Mouse (Mus musculus) forebrain, embryonic 12.5 days (tissue): ENCODE data around the gene Gm20388. TPM values are rescaled to one million over a fixed set of nuclear protein-coding genes. Genes with fewer than 3 reads are reported as not detected.
"Not testable (repeated sequence)": the region's sequence is repeated elsewhere in the genome, so short reads cannot be mapped to it uniquely, and the experiment has no call there.

Experiments used
- ATAC-seq: fragments of 200-750 bp; cut with Nextera tagmentation; 2 replicates; pipeline ENCODE4 v1.8.0; 2017; ENCODE audit warnings: moderate TSS enrichment; ENCODE audit not compliant: low FRiP score
- H3K27ac ChIP-seq: fragments of 300-500 bp; sonication (generic); 2 replicates; pipeline ENCODE4 v1.5.1; 2016; ENCODE audit warnings: mild to moderate bottlenecking
- H3K27me3 ChIP-seq: fragments of 300-500 bp; sonication (generic); 2 replicates; pipeline ENCODE4 v1.6.1; 2016; ENCODE audit warnings: mild to moderate bottlenecking
- H3K36me3 ChIP-seq: fragments of 300-500 bp; sonication (generic); replicated peaks from 2 replicates; pipeline ENCODE4 v1.6.1; 2016; ENCODE audit warnings: mild to moderate bottlenecking
- H3K4me1 ChIP-seq: fragments of 300-500 bp; sonication (generic); 2 replicates; pipeline ENCODE4 v1.6.1; 2016
- H3K4me2 ChIP-seq: fragments of 300-500 bp; sonication (generic); 2 replicates; pipeline ENCODE4 v1.6.1; 2016; ENCODE audit warnings: mild to moderate bottlenecking, moderate library complexity
- H3K4me3 ChIP-seq: fragments of 300-500 bp; sonication (generic); replicated peaks from 2 replicates; pipeline ENCODE4 v1.5.1; 2016; ENCODE audit warnings: mild to moderate bottlenecking
- H3K9ac ChIP-seq: fragments of 300-500 bp; sonication (generic); 2 replicates; pipeline ENCODE4 v1.6.1; 2016; ENCODE audit warnings: mild to moderate bottlenecking
- H3K9me3 ChIP-seq: fragments of 300-500 bp; sonication (generic); 2 replicates; pipeline ENCODE4 v1.6.1; 2016
- WGBS: fragments of 180-500 bp; shearing (Covaris S2); methylation state at CpG from one replicate; pipeline ENCODE4 v1.1.7; 2016; 5-methylcytosine and 5-hydroxymethylcytosine counted together
- polyA plus RNA-seq: library from polyadenylated mRNA; unstranded; fragments of >200 nt; fragmentation: Nextera tagmentation; extraction: Ambion mirVana; gene quantifications from 2 replicates; pipeline ENCODE4 v1.2.1, GENCODE M21; 2016

Gm20388 gene
- polyA plus RNA-seq, 1 experiment from 2014 or later: not detected

DNA sequence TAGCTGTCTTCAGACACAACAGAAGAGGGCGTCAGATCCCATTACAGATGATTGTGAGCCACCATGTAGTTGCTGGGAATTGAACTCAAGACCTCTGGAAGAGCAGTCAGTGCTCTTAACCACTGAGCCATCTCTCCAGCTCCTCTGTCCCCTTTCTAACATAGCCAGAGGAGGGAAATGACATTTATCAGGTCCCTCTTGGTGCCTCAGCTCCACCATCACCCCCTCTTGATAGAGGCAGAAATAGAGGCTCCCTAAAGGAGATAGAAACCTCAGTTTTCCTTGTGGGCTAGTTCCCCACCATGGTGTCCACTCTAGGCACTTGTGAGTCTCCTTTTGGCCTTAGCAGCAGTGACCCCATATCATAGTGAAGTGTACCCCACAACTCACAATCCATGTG lies 457.6 kb downstream of the Gm20388 start:
- 70% methylated on average over 1 of the region's 1 CpGs for WGBS
- not testable (repeated sequence) for H3K27ac ChIP-seq
- H3K4me1 ChIP-seq: peaks cover 51% of the 10 kb centered on the region

DNA sequence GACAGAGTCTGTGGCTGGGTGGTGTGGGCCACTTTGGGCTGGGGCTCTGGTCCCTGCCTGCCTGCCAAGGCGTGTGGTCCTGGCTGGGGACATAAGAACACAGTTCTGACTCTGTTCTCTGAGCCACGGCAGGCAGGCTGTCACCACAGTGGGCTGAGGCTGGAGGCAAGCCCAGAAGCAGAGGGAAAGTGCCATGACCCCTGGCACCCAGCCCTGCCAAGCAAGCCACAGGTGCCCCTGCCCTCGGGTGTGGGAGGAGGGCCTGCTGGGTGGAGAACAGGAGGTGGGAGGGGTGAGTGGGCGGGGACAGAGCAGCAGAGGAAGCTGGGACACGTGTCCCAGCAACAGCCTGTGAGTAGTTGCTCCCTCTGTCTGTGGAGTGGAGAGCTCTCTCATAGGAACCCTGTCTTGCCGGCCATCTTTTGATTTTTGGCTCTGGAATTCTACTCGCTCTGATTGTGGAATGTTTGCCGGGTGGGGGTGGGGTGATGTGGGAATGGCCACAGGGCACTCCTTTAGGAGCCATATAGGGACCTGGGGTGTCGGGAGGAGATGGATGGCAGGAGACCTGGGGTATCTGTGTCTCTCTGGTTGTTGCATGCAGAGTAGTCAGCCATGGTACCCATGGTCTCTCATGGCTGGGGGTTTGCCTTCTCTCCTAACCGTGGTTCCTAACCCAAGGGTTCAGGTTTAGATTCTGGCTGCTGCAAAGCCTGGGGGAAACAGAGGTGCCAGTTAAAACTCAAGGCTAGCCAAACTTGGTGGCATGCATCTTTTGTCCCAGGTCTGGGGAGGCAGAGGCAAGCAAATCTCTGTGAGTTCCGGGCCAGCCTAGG lies 458.4 kb downstream of the Gm20388 start:
- peak overlapping the region; percentile 38 for H3K27ac ChIP-seq
- H3K9ac ChIP-seq: no peak overlapping the region
- H3K4me3 ChIP-seq: no peak overlapping the region

More for the DNA sequence above, 457.6 kb downstream of the Gm20388 start:
- not testable (repeated sequence) for H3K4me3 ChIP-seq, H3K9me3 ChIP-seq, H3K4me2 ChIP-seq, H3K36me3 ChIP-seq, ATAC-seq, H3K9ac ChIP-seq
- peaks cover 16% of the 10 kb centered on the region; the same call in 1 of the 2 replicates for H3K27me3 ChIP-seq

DNA sequence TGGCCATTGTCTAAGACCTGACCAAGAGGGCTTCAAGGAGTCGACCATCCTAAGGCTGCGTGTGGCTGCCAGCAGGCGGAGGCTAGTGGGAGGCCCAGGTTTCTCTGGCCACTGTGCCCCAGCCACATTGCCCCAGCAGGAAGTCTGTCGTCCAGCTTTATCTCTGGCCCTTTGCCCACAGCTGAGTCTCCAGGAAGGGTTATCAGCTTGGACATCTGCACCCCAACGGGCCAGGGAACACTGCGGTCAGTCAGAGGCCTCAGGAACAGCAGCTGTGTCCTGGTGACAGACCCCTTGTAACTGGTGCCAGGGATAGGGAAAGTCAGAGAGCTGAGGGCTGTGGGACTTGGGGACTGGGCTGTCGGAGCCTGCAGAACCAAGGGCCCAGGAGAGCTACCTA lies 459.3 kb downstream of the Gm20388 start:
- Histone ChIP-seq H3K9ac (no peak overlapping the region), H3K27me3 (peaks cover 18% of the 10 kb centered on the region; the same call in 1 of the 2 replicates), H3K4me1 (peaks cover 54% of the 10 kb centered on the region), H3K27ac (peak overlapping the region; percentile 56; the same call in 1 of the 2 replicates), H3K4me3 (no peak overlapping the region), H3K4me2 (no peak overlapping the region), H3K9me3 (no peaks in the 10 kb centered on the region), H3K36me3 (no peaks in the 10 kb centered on the region)
- WGBS: 69% methylated on average over 7 of the region's 7 CpGs
- ATAC-seq: no peak

More for the DNA sequence above, 458.4 kb downstream of the Gm20388 start:
- peaks cover 54% of the 10 kb centered on the region for H3K4me1 ChIP-seq
- peaks cover 18% of the 10 kb centered on the region; the same call in 1 of the 2 replicates for H3K27me3 ChIP-seq
- peak; percentile 39; the same call in 1 of the 2 replicates for ATAC-seq
- WGBS: 32% methylated on average over 11 of the region's 11 CpGs
- H3K4me2 ChIP-seq: no peak overlapping the region
- H3K36me3 ChIP-seq: no peaks in the 10 kb centered on the region
- no peaks in the 10 kb centered on the region for H3K9me3 ChIP-seq

DNA sequence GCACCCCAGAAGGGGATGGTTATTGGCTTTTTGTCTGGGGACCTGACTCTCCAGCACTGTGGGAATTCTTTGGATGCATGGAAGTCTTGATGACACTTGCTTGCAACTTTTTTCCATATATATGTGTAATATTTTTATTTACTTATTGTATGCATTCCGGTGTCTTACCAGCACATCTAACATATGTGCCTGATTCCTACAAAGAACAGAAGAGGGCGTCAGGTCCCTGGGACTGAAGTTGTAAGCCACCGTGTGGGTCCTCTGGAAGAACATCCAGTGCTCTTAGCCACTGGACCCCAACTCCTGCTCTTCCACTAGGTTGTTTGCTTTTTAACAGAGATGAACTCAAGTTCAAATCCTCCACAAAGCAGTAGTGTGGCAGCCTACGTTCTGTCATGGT lies 459.8 kb downstream of the Gm20388 start:
- no peak overlapping the region for H3K4me2 ChIP-seq
- no peaks in the 10 kb centered on the region for H3K9me3 ChIP-seq
- peaks cover 57% of the 10 kb centered on the region for H3K4me1 ChIP-seq
- ATAC-seq: no peak
- H3K36me3 ChIP-seq: no peaks in the 10 kb centered on the region
- H3K27ac ChIP-seq: peak overlapping the region; percentile 56; the same call in 1 of the 2 replicates
- peaks cover 18% of the 10 kb centered on the region; the same call in 1 of the 2 replicates for H3K27me3 ChIP-seq
- no peak overlapping the region for H3K9ac ChIP-seq
- 77% methylated on average over 4 of the region's 4 CpGs for WGBS
- no peak overlapping the region for H3K4me3 ChIP-seq

DNA sequence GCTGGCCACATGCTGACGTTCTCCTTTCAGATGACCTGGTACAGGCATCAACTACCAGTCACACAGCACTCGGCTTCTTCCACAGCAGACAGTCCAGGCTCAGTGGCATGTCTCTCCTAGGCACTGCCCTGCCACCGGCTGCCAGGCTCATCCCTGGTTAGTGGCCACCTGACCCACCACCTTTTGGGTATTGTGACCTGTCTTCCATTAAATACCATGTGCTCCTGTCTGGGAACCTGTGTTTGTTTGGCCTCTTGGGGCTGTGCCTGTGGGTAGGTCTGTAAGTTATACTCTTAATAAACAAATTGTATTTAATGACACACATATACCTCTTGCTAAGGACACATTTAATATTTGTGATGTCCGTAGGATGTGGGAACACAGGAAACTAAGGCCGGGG lies 460.5 kb downstream of the Gm20388 start:
- H3K4me3 ChIP-seq: no peak overlapping the region
- ATAC-seq: no peak
- H3K36me3 ChIP-seq: no peaks in the 10 kb centered on the region
- no peak overlapping the region for H3K4me2 ChIP-seq
- 92% methylated on average over 5 of the region's 5 CpGs for WGBS
- no peak overlapping the region; the same call in 1 of the 2 replicates for H3K27ac ChIP-seq
- H3K27me3 ChIP-seq: peaks cover 20% of the 10 kb centered on the region; the same call in 1 of the 2 replicates
- H3K9me3 ChIP-seq: no peaks in the 10 kb centered on the region
- no peak overlapping the region for H3K9ac ChIP-seq
- H3K4me1 ChIP-seq: peaks cover 64% of the 10 kb centered on the region

DNA sequence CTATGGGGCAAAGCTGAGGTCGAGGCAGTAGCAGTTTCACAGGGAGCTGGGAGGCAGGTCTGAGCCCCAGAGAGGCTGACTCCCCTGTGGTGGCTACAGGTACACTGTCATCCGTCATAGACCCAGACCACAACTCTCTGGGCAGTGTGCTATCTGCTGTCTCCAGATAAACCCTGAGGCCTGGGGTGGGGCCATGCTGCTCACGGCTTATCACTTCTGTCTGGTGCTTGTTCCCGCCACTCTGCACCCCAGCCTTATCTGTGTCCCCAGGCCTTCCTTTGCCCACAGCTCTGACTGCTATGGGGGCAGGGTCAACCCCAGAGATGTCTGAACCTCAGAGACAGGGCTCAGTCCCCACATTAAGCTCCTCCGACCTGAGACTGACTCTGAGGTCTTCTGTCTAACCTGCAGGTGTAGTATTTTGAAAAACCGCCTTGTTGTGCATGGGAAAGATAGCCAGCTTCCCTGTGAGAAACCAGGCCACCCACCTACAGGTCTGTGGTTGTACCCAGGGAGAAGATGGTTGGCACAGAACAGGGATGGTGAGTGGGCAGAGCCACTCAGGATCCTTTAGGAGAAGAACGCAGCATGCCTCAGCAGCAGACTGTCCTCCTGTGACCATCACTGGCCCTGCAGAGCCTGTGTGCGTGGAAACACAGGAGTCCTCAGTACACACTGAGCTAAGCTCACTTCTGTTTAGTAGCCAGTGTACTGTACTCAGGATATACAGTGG lies 461.2 kb downstream of the Gm20388 start:
- peak overlapping the region; percentile 43; the same call in 1 of the 2 replicates for H3K27ac ChIP-seq
- peaks cover 68% of the 10 kb centered on the region for H3K4me1 ChIP-seq
- H3K4me2 ChIP-seq: no peak overlapping the region
- no peaks in the 10 kb centered on the region for H3K9me3 ChIP-seq
- H3K9ac ChIP-seq: no peak overlapping the region
- no peak overlapping the region for H3K4me3 ChIP-seq
- no peaks in the 10 kb centered on the region for H3K36me3 ChIP-seq
- WGBS: 77% methylated on average over 8 of the region's 8 CpGs
- no peak for ATAC-seq
- peaks cover 17% of the 10 kb centered on the region; the same call in 1 of the 2 replicates for H3K27me3 ChIP-seq

DNA sequence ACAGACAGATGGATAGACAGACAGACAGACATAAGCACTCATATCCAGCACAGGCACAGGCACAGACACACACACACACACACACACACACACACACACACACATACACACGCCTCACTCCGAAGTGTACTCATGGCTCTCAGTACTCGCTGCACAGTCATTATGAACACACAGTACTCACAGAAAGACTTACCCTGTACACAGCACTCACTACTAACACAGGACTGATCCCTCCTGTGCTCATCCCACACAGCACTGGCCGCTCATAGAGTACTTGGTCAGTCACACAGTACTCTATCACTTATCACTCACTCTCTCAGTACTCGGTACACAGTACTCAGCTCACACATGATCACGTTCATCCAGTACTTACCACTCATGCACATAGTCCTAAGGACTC lies 462.0 kb downstream of the Gm20388 start:
- ATAC-seq: no peak
- peaks cover 68% of the 10 kb centered on the region for H3K4me1 ChIP-seq
- no peaks in the 10 kb centered on the region for H3K9me3 ChIP-seq
- no peak overlapping the region for H3K4me2 ChIP-seq
- H3K9ac ChIP-seq: no peak overlapping the region
- peaks cover 15% of the 10 kb centered on the region; the same call in 1 of the 2 replicates for H3K27me3 ChIP-seq
- H3K27ac ChIP-seq: peak overlapping the region; percentile 43
- no peaks in the 10 kb centered on the region for H3K36me3 ChIP-seq
- 89% methylated on average over 6 of the region's 6 CpGs for WGBS
- no peak overlapping the region for H3K4me3 ChIP-seq

DNA sequence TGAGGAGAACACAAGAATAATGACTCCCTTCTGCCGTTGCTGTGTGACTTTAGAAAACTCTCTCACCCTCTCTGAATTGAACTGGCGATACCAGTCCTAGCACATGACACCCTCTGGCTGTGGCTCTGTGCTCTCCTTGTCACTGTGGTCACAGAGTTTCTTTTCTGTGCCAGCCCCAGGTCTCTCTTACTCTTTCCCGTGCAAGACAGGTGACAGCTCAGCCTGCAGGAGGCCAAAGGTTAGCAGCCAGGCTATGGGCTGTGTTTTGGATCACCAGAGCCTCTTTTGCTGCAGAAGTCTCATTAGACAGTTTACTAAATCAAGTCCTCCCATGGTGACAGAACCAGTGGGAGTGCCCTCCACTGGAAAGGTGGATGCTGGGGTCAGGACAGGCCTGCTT lies 463.0 kb downstream of the Gm20388 start:
- no peaks in the 10 kb centered on the region for H3K9me3 ChIP-seq

DNA sequence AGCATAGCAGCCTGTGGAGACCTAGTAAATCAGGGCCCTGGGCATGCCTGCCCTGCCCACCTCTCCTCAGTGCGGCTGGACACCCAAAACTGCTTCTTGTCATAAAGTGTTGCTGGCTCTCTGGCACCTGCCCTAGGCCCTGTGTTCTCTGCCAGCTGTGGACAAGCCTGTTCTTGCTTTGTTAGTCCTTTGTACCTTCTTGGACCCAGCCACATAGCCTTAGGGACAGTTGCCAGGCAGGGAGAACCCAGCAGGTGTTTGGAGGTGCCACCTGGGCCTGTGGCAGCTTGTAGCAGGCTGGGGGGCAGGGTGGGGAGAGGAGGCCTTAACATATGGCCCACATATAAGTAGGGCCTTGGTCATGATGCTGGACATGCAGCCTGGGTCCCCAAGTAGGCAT lies 463.4 kb downstream of the Gm20388 start:
- no peak for ATAC-seq
- H3K9ac ChIP-seq: peak overlapping the region; percentile 14; the same call in 1 of the 2 replicates

More for the DNA sequence above, 463.0 kb downstream of the Gm20388 start:
- Histone ChIP-seq H3K4me1 (peaks cover 71% of the 10 kb centered on the region), H3K9ac (no peak overlapping the region; the same call in 1 of the 2 replicates), H3K4me3 (no peak overlapping the region), H3K36me3 (no peaks in the 10 kb centered on the region), H3K4me2 (no peak overlapping the region), H3K27ac (0 out of 2 replicates have a peak overlapping the region, but pooled peaks have one; percentile 8), H3K27me3 (peaks cover 15% of the 10 kb centered on the region; the same call in 1 of the 2 replicates)
- 76% methylated on average over 3 of the region's 3 CpGs for WGBS
- no peak for ATAC-seq

DNA sequence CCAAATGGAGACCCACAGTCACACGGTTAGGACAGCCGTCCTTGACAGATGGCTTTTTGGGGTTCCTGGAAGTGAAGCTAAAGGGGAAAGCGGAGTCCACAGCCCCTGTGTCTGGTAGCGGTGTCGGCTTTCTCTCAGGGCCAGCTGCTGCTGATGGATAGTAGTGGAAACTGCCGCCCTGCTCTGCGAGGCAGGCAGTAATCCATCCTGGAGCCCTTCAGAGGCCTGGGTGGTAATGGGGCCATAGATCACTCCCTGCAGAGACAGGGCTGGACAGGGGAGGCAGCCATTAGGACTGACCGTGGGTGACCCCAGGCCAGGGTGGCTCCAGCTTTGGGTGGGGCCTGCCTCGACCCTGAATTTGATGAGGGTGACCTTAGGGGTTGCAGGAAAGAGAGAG lies 463.9 kb downstream of the Gm20388 start:
- ATAC-seq: peak; percentile 12; the same call in 1 of the 2 replicates
- H3K27me3 ChIP-seq: peaks cover 15% of the 10 kb centered on the region; the same call in 1 of the 2 replicates
- 43% methylated on average over 9 of the region's 9 CpGs for WGBS

More for the DNA sequence above, 463.4 kb downstream of the Gm20388 start:
- Histone ChIP-seq H3K27ac (peak overlapping the region; percentile 82), H3K4me3 (no peak overlapping the region), H3K4me2 (no peak overlapping the region), H3K9me3 (no peaks in the 10 kb centered on the region), H3K27me3 (peaks cover 15% of the 10 kb centered on the region; the same call in 1 of the 2 replicates), H3K4me1 (peaks cover 71% of the 10 kb centered on the region), H3K36me3 (no peaks in the 10 kb centered on the region)
- WGBS: 79% methylated on average over 1 of the region's 1 CpGs

DNA sequence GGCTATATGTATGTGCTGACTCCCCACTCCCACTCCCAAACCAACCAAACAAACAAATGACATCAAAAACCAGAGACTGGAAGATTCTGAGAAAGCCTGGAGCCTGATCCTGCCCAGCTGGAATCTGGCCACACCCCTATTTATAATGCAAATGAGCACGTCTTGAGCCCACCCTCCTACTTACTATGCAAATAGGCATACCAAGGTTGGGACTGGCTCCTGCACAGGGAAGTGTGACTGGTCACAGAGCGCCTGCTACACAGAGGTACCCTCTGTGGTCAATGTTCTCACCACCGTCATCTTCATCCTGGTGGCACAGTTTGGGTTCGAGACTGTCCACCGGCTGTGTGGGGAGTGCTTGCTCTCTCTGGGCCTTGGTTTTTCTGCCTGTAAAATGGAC lies 464.5 kb downstream of the Gm20388 start:
- WGBS: 33% methylated on average over 5 of the region's 5 CpGs
- H3K36me3 ChIP-seq: no peaks in the 10 kb centered on the region

More for the DNA sequence above, 463.9 kb downstream of the Gm20388 start:
- Histone ChIP-seq H3K27ac (peak overlapping the region; percentile 82), H3K9me3 (no peaks in the 10 kb centered on the region), H3K9ac (no peak overlapping the region), H3K4me3 (no peak overlapping the region), H3K4me2 (no peak overlapping the region; the same call in 1 of the 2 replicates), H3K4me1 (peaks cover 72% of the 10 kb centered on the region), H3K36me3 (no peaks in the 10 kb centered on the region)

DNA sequence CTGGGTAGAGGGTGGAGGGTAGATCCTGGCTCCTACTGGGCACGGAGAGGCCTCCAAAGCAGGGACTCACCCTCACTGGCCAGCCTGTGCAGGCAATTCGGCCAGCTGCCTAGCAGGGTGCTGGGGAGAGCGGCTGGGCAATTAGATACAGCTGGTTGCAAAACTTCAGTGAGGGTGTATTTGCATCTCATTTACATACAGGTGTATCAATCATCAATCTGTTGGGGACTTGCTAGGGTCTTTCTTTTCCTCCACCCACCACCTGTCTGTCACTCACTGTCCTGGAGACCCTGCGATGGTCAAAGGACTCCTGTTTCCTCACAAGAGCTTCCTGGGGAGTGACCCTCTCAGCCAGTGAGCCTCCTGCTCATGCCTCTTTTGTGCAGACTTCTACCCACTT lies 465.6 kb downstream of the Gm20388 start:
- Histone ChIP-seq H3K4me3 (no peak overlapping the region), H3K4me2 (no peak overlapping the region), H3K9ac (no peak overlapping the region), H3K4me1 (peaks cover 81% of the 10 kb centered on the region), H3K27me3 (peaks cover 15% of the 10 kb centered on the region; the same call in 1 of the 2 replicates), H3K9me3 (no peaks in the 10 kb centered on the region), H3K36me3 (no peaks in the 10 kb centered on the region), H3K27ac (peak overlapping the region; percentile 82)
- 31% methylated on average over 4 of the region's 4 CpGs for WGBS
- peak; percentile 15; the same call in 1 of the 2 replicates for ATAC-seq

More for the DNA sequence above, 464.5 kb downstream of the Gm20388 start:
- Histone ChIP-seq H3K27me3 (peaks cover 15% of the 10 kb centered on the region; the same call in 1 of the 2 replicates), H3K4me3 (no peak overlapping the region), H3K4me2 (no peak overlapping the region), H3K9ac (no peak overlapping the region), H3K27ac (peak overlapping the region; percentile 82), H3K4me1 (peaks cover 72% of the 10 kb centered on the region), H3K9me3 (no peaks in the 10 kb centered on the region)
- peak; percentile 66 for ATAC-seq
